Mouse (Mus musculus) heart, embryonic 14.5 days (tissue): ENCODE data around the gene Trmt112. TPM values are rescaled to one million over a fixed set of nuclear protein-coding genes. Genes with fewer than 3 reads are reported as not detected.

ENCODE experiments used
- ATAC-seq: fragments of 200-750 bp; cut with Nextera tagmentation; 2 replicates; pipeline ENCODE4 v1.8.0; 2017; ENCODE audit warnings: low read depth, moderate TSS enrichment; ENCODE audit not compliant: insufficient number of reproducible peaks, insufficient read depth, low FRiP score
- H3K27ac ChIP-seq, 2 experiments: fragments of 200-500 bp in 1 of 2; fragments of 300-500 bp in 1 of 2; sonication (generic) in 1 of 2; replicated peaks in 1 of 2; 2 replicates each; pipeline ENCODE4 v1.5.1; 2012 to 2014; ENCODE audit warnings: low read depth in 2 of 2, low read length in 2 of 2, control low read depth in 1 of 2, mild to moderate bottlenecking in 1 of 2, mixed read lengths in 1 of 2; ENCODE audit not compliant: control insufficient read depth in 1 of 2, insufficient read depth in 1 of 2
- H3K27me3 ChIP-seq: fragments of 300-500 bp; sonication (generic); 2 replicates; pipeline ENCODE4 v1.6.1; 2014; ENCODE audit warnings: mild to moderate bottlenecking, low read length, control low read depth; ENCODE audit not compliant: control insufficient read depth, insufficient read depth
- H3K36me3 ChIP-seq: fragments of 300-500 bp; sonication (generic); 2 replicates; pipeline ENCODE4 v1.6.1; 2014; ENCODE audit warnings: mild to moderate bottlenecking, control low read depth, low read length, mixed read lengths; ENCODE audit not compliant: control insufficient read depth, insufficient read depth
- H3K4me1 ChIP-seq, 2 experiments: fragments of 200-500 bp in 1 of 2; fragments of 300-500 bp in 1 of 2; sonication (generic) in 1 of 2; 2 replicates each; pipeline ENCODE4 v1.6.1; 2012 to 2014; ENCODE audit warnings: low read length in 2 of 2, control low read depth in 1 of 2, mixed read lengths in 1 of 2; ENCODE audit not compliant: control insufficient read depth in 2 of 2, insufficient read depth in 2 of 2
- H3K4me2 ChIP-seq: fragments of 300-500 bp; sonication (generic); 2 replicates; pipeline ENCODE4 v1.6.1; 2014; ENCODE audit warnings: mild to moderate bottlenecking, low read length
- H3K4me3 ChIP-seq, 2 experiments: fragments of 200-500 bp in 1 of 2; fragments of 300-500 bp in 1 of 2; sonication (generic) in 1 of 2; 2 replicates each; pipeline ENCODE4 v1.5.1; 2012 to 2014; ENCODE audit warnings: low read length in 2 of 2, mild to moderate bottlenecking in 2 of 2, control low read depth in 1 of 2, low read depth in 1 of 2, moderate library complexity in 1 of 2; ENCODE audit not compliant: control insufficient read depth in 1 of 2, insufficient read depth in 1 of 2
- H3K9ac ChIP-seq: fragments of 300-500 bp; sonication (generic); 2 replicates; pipeline ENCODE4 v1.6.1; 2014; ENCODE audit warnings: mild to moderate bottlenecking, low read length
- H3K9me3 ChIP-seq: fragments of 300-500 bp; sonication (generic); 2 replicates; pipeline ENCODE4 v1.6.1; 2016; ENCODE audit warnings: low read length, control low read depth; ENCODE audit not compliant: control insufficient read depth
- WGBS: fragments of 180-500 bp; shearing (Covaris S2); extraction: QIAGEN DNeasy Blood & Tissue Kit; methylation state at CpG from one replicate; pipeline ENCODE4 v1.1.7; 2014; 5-methylcytosine and 5-hydroxymethylcytosine counted together
- polyA plus RNA-seq: library from polyadenylated mRNA; unstranded; fragments of >200 nt; fragmentation: Nextera tagmentation; extraction: Ambion mirVana; gene quantifications from 2 replicates; pipeline ENCODE4 v1.2.1, GENCODE M21; 2014

Trmt112 gene
- polyA plus RNA-seq, 1 experiment from 2014 or later: 95.0 TPM

DNA sequence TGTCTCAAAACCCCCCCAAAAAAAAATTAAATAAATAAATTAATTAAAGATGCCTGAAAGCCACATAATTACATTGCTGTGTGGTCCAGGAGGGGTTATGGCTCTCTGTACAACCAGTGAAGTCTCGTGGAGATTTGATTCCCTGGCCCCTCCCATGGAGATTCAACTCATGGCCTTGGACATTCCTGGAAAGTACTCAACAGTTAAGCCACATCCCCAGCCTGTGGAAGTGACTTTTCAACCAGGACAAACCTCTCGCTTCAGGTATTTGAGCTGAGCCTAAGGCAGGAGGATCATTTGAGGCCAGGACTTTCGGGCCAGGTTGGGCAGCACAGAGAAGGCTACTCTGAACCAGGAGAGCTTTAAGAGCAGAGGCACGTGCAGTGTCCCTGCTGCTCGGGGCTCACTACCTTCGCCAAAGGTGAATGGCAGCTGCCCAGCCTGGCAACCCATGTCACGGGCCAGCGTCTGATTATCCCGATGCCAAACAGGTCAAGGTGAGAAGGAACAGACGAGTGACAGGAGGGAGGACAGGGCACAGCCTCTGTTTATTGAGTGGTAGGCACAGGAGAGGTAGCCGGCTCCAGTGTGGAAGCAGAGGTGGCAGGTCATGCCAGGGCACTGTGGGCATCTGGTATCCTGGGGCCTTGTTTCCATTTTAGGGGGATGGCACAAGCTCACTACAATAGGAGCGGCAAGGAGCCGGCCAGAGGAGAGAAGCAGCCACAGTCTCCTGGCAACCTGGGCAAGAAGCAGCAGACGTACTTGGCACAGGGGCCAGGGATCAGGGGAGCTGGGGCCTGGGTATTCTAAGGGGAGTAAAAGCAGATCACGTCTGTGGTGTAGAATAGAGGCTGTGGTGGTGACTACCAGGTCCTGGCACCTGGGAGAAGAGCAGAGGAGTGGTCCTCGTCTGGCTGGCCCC is 28.3 kb downstream of the Trmt112 start:
- Histone ChIP-seq H3K4me1 (peaks cover 9 to 25% of the 10 kb centered on the region in 2 experiments), H3K9me3 (no peaks in the 10 kb centered on the region), H3K4me3 (no peak overlapping the region), H3K27ac (no peak overlapping the region), H3K27me3 (peaks cover 36% of the 10 kb centered on the region), H3K4me2 (no peak overlapping the region), H3K36me3 (0 out of 2 replicates have a peak, but pooled peaks cover 6% of the 10 kb centered on the region), H3K9ac (0 out of 2 replicates have a peak overlapping the region, but pooled peaks have one; percentile 2)
- 77% methylated on average over 16 of the region's 16 CpGs for WGBS
- no peak for ATAC-seq

DNA sequence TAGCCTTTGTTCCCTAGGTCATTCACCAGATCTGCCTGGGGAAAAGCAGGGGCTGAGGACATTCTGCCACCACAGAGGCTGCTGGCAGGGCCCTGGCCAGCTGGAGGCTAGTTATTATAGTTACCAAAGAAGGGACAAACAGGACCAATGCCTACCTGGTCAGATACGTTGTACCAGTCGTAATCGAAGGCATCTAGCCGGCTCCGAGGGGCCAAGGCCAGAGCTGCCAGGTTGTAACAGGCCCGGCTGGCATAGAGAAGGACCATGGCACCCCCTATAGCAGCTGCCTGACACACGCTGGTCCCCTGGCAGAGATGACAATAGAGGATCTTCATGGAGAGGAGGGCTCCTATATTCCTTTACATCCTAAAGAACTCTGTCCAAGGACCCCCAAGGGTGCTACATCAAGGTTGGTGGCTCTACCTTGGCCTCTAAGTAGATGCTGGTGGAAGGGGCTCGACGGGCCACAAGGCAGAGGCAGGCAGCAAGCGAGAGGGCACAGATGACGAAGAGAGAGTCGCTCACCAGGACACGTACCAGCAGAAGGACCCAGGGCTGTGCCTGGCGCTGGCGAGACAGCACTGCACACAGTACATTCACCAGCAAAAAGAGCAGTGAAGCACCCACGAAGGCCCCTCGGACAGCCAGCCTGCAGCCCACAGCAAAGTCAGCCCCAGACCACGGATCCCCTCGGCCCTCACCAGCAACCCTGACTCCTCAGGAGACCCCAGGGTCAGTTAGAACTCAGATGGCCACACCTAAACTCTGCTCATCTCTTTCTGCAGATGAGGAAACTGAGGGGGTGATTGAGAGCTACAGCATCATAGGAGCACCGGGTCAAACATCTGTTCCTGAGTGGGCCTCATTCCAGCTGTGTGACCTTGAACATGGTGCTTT is 29.9 kb downstream of the Trmt112 start:
- Histone ChIP-seq H3K27me3 (peaks cover 21% of the 10 kb centered on the region), H3K9me3 (no peaks in the 10 kb centered on the region), H3K4me3 (no peak overlapping the region), H3K4me1 (peaks cover 10 to 18% of the 10 kb centered on the region in 2 experiments), H3K36me3 (peaks cover 11% of the 10 kb centered on the region; the same call in 1 of the 2 replicates), H3K27ac (no peak overlapping the region), H3K4me2 (no peak overlapping the region), H3K9ac (no peak overlapping the region)
- ATAC-seq: no peak
- WGBS: 84% methylated on average over 20 of the region's 20 CpGs

DNA sequence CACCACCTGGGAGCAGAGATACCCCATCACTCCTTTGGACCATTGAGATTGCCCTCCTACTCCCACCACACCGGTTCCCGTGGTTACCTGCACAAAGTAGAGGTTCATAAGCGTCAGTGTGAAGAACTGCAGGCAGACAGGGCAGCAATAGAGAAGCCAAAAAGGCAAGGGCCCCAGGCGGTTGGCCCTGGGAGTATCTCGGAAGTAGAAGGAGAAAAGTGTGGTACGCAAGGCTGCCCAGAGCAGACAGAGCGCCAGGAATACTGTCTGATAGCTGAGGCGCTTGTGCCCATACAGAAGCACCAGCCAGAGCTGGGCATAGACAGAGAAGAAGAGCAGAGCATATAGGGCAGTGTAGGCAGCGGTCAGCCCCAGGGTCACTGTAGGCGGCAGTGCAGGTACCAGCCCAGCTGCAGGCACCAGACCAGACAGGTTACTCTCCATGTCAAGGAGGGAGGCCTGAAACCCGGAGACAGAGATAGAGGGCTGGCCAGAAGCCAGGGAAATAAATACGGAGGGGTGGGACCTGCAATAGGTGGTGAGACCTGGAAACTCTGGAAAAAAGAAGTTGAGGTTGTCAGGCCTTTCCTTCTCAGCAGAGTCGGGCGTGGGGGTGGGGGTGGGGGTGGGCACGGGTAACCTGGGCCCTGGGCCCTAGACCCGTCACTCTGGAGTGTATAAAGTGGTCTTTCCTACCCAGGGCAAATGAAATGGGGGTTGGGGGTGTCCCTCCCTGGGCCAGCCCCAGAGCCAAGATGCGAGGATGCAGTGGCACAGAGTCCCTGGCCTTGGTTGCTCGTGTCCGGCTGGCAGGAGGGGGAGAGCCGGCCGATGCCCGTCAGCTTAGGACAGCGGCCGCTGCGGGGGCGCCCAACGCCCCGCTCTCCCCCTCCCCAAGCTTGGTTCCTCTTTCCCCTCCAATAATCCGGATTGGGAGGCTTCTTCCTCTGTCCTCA is 31.2 kb downstream of the Trmt112 start:
- H3K4me1 ChIP-seq: peaks cover 10 to 18% of the 10 kb centered on the region in 2 experiments
- H3K27ac ChIP-seq: peak overlapping the region; percentile 43 to 68
- no peak for ATAC-seq
- WGBS: 18% methylated on average over 29 of the region's 29 CpGs
- peak overlapping the region; percentile 89 for H3K9ac ChIP-seq
- peaks cover 8% of the 10 kb centered on the region for H3K27me3 ChIP-seq
- no peaks in the 10 kb centered on the region for H3K9me3 ChIP-seq
- H3K4me2 ChIP-seq: peak overlapping the region; percentile 98
- peaks cover 16% of the 10 kb centered on the region; the same call in 1 of the 2 replicates for H3K36me3 ChIP-seq
- peak overlapping the region; percentile 69 to 82 for H3K4me3 ChIP-seq

DNA sequence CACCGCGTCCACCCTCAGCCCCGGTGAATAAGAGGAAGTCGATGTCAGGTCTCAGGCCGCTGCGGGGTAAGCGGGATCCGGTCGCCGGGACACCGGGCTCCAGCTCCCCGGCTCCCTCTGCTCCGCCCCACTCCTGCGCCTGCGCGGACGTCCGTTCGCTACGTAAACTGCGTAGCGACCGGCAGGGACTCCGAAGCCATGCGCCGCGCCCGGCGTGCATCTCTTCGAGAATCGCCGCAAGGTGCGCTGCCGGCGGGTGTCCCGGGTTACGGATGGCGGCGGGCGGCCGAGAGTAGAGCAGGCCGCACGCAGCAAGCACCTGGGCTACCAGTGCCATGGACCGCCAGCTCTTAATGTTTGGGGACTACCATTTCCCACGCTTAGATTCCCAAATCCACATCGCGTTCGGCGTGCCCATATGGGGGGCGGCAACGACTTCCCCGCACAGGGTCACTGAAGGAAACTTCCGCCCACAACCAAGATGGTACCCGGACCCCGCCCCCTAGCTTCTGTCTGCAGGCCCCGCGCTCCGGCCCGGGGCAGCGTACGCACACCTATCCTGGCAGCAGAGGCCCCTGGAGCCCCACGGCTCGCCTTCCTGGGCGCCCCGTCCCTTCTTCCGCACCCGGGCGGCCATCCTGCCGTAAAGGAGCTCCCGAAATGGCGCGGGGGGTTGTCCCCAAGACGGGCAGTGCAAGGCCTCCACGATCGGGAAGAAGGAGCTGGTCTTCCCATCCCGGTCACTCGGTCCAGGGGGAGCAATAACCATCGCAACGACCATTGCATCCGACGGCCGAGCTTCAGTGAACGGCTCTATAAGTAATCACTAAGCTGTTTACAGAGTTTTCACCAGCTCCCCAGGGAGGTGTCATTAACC is 32.1 kb downstream of the Trmt112 start, which contains the start of gene Bad:
Bad (plus strand) TSS at position 490 of the 877 bp plus-strand sequence.
- Histone ChIP-seq H3K27me3 (no peaks in the 10 kb centered on the region), H3K4me2 (peak within 1 kb of the TSS; percentile 98), H3K36me3 (peaks cover 20% of the 10 kb centered on the region; the same call in 1 of the 2 replicates), H3K4me3 (peak within 1 kb of the TSS; percentile 69 to 82), H3K4me1 (peaks cover 10 to 18% of the 10 kb centered on the region in 2 experiments), H3K27ac (peak within 1 kb of the TSS; percentile 91 to 92), H3K9me3 (no peaks in the 10 kb centered on the region), H3K9ac (peak within 1 kb of the TSS; percentile 89)
- ATAC-seq: peak; percentile 76
- under 1% methylated on average over 83 of the region's 83 CpGs for WGBS

DNA sequence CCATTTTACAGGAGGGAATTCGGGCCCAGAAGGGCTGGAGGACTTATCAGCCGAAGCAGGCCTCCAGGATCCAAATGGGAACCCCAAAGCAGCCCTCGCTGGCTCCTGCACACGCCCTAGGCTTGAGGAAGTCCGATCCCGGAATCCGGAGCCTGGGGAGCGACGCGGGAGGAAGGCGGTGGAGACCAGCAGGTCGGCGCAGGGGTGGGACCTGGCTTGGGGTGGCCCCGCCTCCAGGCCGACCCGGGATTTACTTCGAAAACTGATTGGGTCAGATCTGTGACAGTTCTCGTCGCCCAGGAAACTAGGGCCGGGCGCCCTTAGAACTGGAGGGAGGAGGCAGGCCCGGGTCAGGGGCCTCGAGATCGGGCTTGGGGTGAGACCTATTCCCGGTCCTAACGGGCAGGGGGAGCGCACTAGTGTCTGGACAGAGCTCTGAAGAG is 32.8 kb downstream of the Trmt112 start, which contains the start of gene Gpr137:
Gpr137 (minus strand) TSS at position 232 of the 443 bp plus-strand sequence.
- Histone ChIP-seq H3K36me3 (peaks cover 20% of the 10 kb centered on the region; the same call in 1 of the 2 replicates), H3K9me3 (no peaks in the 10 kb centered on the region), H3K4me3 (peak within 1 kb of the TSS; percentile 69 to 82), H3K9ac (peak within 1 kb of the TSS; percentile 89), H3K4me2 (peak within 1 kb of the TSS; percentile 98), H3K27me3 (no peaks in the 10 kb centered on the region), H3K4me1 (peaks cover 10 to 18% of the 10 kb centered on the region in 2 experiments), H3K27ac (peak within 1 kb of the TSS; percentile 91 to 92)
- peak; percentile 86 for ATAC-seq
- under 1% methylated on average over 27 of the region's 27 CpGs for WGBS

DNA sequence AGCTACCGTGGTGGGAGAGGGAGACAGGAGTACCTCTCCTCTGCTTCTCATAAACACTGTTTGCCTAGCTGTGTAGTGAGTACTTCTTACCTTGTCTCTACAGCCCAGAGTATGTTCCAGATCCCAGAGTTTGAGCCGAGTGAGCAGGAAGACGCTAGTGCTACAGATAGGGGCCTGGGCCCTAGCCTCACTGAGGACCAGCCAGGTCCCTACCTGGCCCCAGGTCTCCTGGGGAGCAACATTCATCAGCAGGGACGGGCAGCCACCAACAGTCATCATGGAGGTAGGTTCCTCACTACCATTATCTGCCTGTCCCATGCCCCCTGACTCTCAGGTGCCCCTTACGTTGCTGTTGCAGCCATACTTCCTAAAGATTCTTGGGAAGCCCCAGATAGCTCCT is 33.3 kb downstream of the Trmt112 start:
- ATAC-seq: no peak
- WGBS: 26% methylated on average over 5 of the region's 5 CpGs
- H3K4me3 ChIP-seq: peak overlapping the region; percentile 69 to 82
- peaks cover 10 to 18% of the 10 kb centered on the region in 2 experiments for H3K4me1 ChIP-seq
- peak overlapping the region; percentile 98 for H3K4me2 ChIP-seq
- H3K27me3 ChIP-seq: no peaks in the 10 kb centered on the region
- H3K9me3 ChIP-seq: no peaks in the 10 kb centered on the region
- peaks cover 19% of the 10 kb centered on the region; the same call in 1 of the 2 replicates for H3K36me3 ChIP-seq
- H3K27ac ChIP-seq: peak overlapping the region; percentile 80 to 91
- peak overlapping the region; percentile 89 for H3K9ac ChIP-seq
